Mouse (Mus musculus): ENCODE results near the gene Ccpg1os.

Gene Ccpg1os

GRCm38 (mm10) chr9:72975242-72975641, 9.9 kb downstream of the Ccpg1os start:
- DNase-seq = no peak

- no peak for DNase-seq
These were observed 10.4 kb downstream of the Ccpg1os start for GRCm38 (mm10) chr9:72974734-72975133.

- DNase-seq = no peak
These were observed 12.2 kb downstream of the Ccpg1os start for GRCm38 (mm10) chr9:72972984-72973383.

GRCm38 (mm10) chr9:72972435-72972834, 12.7 kb downstream of the Ccpg1os start:
- DNase-seq = no peak

GRCm38 (mm10) chr9:72969874-72970273, 15.3 kb downstream of the Ccpg1os start:
- DNase-seq = peak; percentile 31 to 39

GRCm38 (mm10) chr9:72968349-72969061, 16.7 kb downstream of the Ccpg1os start:
- peak; percentile 50 to 57 for DNase-seq

- DNase-seq = peak; percentile 38 to 51
These were observed 23.2 kb downstream of the Ccpg1os start for GRCm38 (mm10) chr9:72961959-72962358.

- no peak for DNase-seq
These were observed 23.8 kb downstream of the Ccpg1os start for GRCm38 (mm10) chr9:72961346-72961745.

- DNase-seq = peak; percentile 84 to 86
These were observed 26.4 kb downstream of the Ccpg1os start, which contains the start of the genes Dyx1c1 and Gm44503 for GRCm38 (mm10) chr9:72958521-72959450. Gene Dyx1c1 (plus strand): TSS chr9:72958785. Gene Gm44503 (plus strand): TSS chr9:72958852.

- DNase-seq = peak; percentile 70 to 74
These were observed 29.6 kb downstream of the Ccpg1os start for GRCm38 (mm10) chr9:72955546-72955945.

GRCm38 (mm10) chr9:72954746-72955145, 30.4 kb downstream of the Ccpg1os start:
- DNase-seq = peak; percentile 43 to 53

- DNase-seq = no peak
These were observed 35.6 kb downstream of the Ccpg1os start for GRCm38 (mm10) chr9:72949572-72949971.

GRCm38 (mm10) chr9:72947010-72947409, 38.2 kb downstream of the Ccpg1os start:
- DNase-seq = no peak

GRCm38 (mm10) chr9:72944286-72944685, 40.9 kb downstream of the Ccpg1os start:
- DNase-seq = no peak

- peak in 1 of 2 experiments; percentile 26 for DNase-seq
These were observed 41.8 kb downstream of the Ccpg1os start for GRCm38 (mm10) chr9:72943424-72943823.

GRCm38 (mm10) chr9:72936301-72936700, 48.9 kb downstream of the Ccpg1os start:
- DNase-seq = no peak

GRCm38 (mm10) chr9:72935309-72935708, 49.9 kb downstream of the Ccpg1os start:
- no peak for DNase-seq

- no peak for DNase-seq
These were observed 53.9 kb downstream of the Ccpg1os start for GRCm38 (mm10) chr9:72931166-72931790.

All from B cell, adult 2 months (primary cell).